Mouse (Mus musculus): ENCODE measurements around the gene Ilf2.

DNA sequence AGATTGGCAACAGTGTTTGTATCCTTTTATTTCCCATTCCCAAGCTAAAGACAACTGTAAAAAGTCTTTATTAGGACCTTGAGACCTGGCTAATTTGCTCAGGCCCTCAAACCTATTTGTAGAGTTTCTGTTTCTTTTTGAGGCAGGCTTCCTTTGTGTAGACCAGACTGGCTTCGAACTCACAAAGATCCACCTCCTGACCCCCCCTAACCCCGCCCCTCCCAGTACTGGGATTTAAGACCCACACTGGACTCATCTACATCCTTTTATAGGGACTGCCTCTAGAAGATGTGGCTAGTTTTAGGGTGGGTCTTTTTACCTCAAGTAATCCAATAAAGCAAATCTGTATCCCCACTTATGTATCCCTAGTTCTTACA is 33.8 kb downstream of the Ilf2 start:
- TF ChIP-seq CTCF (IDR thresholded peaks at IDR 0.05; ENCODE audit: borderline replicate concordance, extremely low read depth, insufficient read depth, insufficient read length), result no peak
- no peak for TF ChIP-seq POLR2A (IDR thresholded peaks at IDR 0.05; ENCODE audit: borderline replicate concordance, extremely low read depth, insufficient read depth, insufficient read length, poor library complexity, severe bottlenecking)
